Mouse (Mus musculus): ENCODE results near the gene Pard6b. TPM values are rescaled to one million over a fixed set of nuclear protein-coding genes. Genes with fewer than 3 reads are reported as not detected.

Gene Pard6b
- total and polyA plus RNA-seq, 3 experiments, result 0.92 to 2.1 (median 1.9) TPM

DNA sequence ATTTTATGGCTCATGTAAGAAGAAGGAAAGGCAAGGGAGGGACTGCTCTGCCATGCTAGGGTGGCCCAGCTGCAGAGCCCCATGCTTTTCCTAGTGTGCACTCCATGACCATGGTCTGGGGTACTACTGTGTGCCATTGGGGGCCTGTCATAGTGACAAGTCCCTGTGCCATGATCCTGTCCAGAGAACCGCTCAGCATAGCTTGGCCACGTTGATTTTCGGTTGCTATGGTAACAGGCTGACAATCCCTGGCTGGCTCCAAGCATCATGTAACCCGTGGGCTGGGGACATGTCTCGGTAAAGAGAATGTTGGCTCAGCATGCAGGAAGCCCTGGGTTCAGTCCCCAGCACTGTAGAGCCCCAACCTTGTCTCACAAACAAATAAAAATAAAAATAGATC, 63.0 kb downstream of the Pard6b start:
- no peak for DNase-seq

DNA sequence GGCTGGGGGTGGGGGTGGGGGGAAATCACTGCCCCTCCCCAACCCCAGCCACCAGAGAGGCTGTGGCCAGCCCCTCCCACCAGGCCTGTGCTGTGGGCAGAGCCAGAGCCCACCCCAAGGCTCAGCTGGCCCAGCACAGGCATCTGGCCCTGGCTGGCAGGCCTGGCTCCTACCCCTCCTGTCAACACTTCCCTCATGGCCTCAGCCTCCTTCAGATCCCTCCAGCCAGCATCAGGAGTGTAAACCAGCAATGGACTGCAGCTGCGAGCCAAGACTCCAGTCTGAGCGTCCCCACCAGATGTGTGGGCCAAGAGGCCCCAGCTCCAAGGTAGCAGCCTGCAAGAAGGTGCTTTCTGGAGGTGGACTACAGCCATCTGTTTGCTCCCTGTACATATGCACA, 64.6 kb downstream of the Pard6b start:
- DNase-seq, result no peak

DNA sequence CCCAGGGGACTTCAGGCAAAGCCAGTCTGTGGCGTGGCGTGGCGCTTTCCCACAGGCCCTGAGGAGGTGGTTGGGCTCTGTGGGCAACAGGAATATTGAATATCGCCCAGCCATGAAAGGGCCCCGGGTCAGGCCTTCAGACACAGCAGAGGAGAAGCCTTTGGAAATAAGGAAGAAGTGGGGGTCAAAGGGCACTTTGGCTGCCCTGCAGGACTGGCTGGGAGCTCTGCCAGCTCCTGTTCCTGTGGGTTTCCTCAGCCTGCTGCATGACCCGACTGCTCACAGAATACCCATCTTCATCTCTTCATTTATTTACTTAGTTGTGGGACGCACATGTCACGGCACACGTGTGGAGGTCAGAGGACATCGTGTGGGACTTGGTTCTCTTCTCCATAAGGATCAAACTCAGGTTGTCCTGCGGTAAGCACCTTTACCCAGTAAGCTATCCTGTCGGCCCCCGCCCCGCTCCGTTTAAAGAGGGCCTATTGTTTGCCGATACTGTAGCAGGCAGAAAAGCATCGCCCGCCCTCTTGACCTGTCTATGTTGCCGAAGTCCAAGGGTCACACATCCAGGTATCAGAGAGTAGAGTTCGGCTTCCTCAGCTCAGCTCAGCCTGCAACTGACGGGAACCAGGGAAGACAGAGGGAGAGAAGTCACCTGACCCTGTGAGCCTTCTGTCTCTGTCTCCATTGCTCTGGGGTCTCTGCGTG, 67.1 kb downstream of the Pard6b start:
- DNase-seq, result no peak

- no peak for DNase-seq
These were observed 68.4 kb downstream of the Pard6b start for GRCm38 (mm10) chr2:168149241-168149640.

Small RNA genes within 50 kb of the gene (microRNA-seq; reads per million reads assigned to microRNA genes)
- gene Gm24327, result 0 reads per million in 2 experiments

Other genes starting within 250 kb of the Pard6b start
- 10 to 100 TPM; 55.1 to 71.3 TPM for gene Ptpn1, start 148.9 kb upstream of the Pard6b start, total RNA-seq (2021)
- 52.3 and 57.9 TPM in 2 replicates for gene Ptpn1, start 148.9 kb upstream of the Pard6b start, polyA plus RNA-seq (2012; rRNA removed)
- gene Ripor3, start 70.4 kb upstream of the Pard6b start, total RNA-seq (2021), result 1 to 10 TPM; 1.7 to 3.0 TPM
- gene Ripor3, start 70.4 kb upstream of the Pard6b start, polyA plus RNA-seq (2012; rRNA removed), result 3.5 and 4.0 TPM in 2 replicates
- gene Adnp, start 126.1 kb downstream of the Pard6b start, total RNA-seq (2021), result 10 to 100 TPM; 43.9 to 65.5 TPM
- gene Adnp, start 126.1 kb downstream of the Pard6b start, polyA plus RNA-seq (2012; rRNA removed), result 16.4 and 18.6 TPM in 2 replicates
- 10 to 100 TPM; 26.1 to 27.0 TPM for gene Gm20716, start 149.4 kb downstream of the Pard6b start, total RNA-seq (2021)
- gene Gm20716, start 149.4 kb downstream of the Pard6b start, polyA plus RNA-seq (2012; rRNA removed), result not detected in 2 replicates
- 100 to 1,000 TPM; 133 to 138 TPM for gene Dpm1, start 149.6 kb downstream of the Pard6b start, total RNA-seq (2021)
- gene Dpm1, start 149.6 kb downstream of the Pard6b start, polyA plus RNA-seq (2012; rRNA removed), result 19.3 and 24.8 TPM in 2 replicates
- gene Mocs3, start 149.6 kb downstream of the Pard6b start, total RNA-seq (2021), result 10 to 100 TPM; 11.6 to 16.6 TPM
- 70.8 and 82.0 TPM in 2 replicates for gene Mocs3, start 149.6 kb downstream of the Pard6b start, polyA plus RNA-seq (2012; rRNA removed)
- gene Kcng1, start 200.7 kb downstream of the Pard6b start, total RNA-seq (2021), result not detected
- 0.15 TPM in 2 replicates for gene Kcng1, start 200.7 kb downstream of the Pard6b start, polyA plus RNA-seq (2012; rRNA removed)